Mouse (Mus musculus): ENCODE data around the gene Galnt10.

- TF ChIP-seq CTCF (IDR thresholded peaks at IDR 0.05; ENCODE audit: extremely low read depth, insufficient read depth, insufficient read length, insufficient replicate concordance): no peak
- no peak for TF ChIP-seq POLR2A (IDR thresholded peaks at IDR 0.05; ENCODE audit: low read depth, low read length)
These were observed 187.4 kb downstream of the Galnt10 start, which contains the start of gene Hand1 for GRCm38 (mm10) chr11:57832552-57833201.

Data from spleen, adult 2 months (tissue).